Mouse (Mus musculus): Measurements from ENCODE around the gene Hsd17b1. TPM values are rescaled to one million over a fixed set of nuclear protein-coding genes. Genes with fewer than 3 reads are reported as not detected.

Hsd17b1 gene
- total and polyA plus RNA-seq, 3 experiments, result not detected

GRCm38 (mm10) chr11:101058726-101059125 is 19.5 kb upstream of the Hsd17b1 start:
- peaks cover 6 to 11% of the 10 kb centered on the region in 2 experiments for H3K4me1 ChIP-seq (ENCODE audit: control insufficient read depth in 1 of 2, insufficient read depth in 2 of 2, low read length in 2 of 2)
- H3K27ac ChIP-seq (ENCODE audit: control insufficient read depth, low read depth, low read length), result no peak overlapping the region
- H3K9ac ChIP-seq (ENCODE audit: control insufficient read depth, low read depth, low read length, poor library complexity, severe bottlenecking), result no peak overlapping the region
- TF ChIP-seq JUND (IDR thresholded peaks at IDR 0.05; ENCODE audit: low read depth, low read length) (no peak), ELF1 (IDR thresholded peaks at IDR 0.05; ENCODE audit: low read depth, low read length) (no peak), SMC3 (IDR thresholded peaks at IDR 0.05; ENCODE audit: low read depth, low read length) (no peak), CHD2 (IDR thresholded peaks at IDR 0.05; ENCODE audit: low read length) (no peak), USF1 (IDR thresholded peaks at IDR 0.05; ENCODE audit: low read depth, low read length) (no peak), POLR2AphosphoS2 (IDR thresholded peaks at IDR 0.05; ENCODE audit: low read length) (no peak), POLR2AphosphoS5 (IDR thresholded peaks at IDR 0.05; ENCODE audit: borderline replicate concordance, low read depth, low read length) (no peak), ZKSCAN1 (IDR thresholded peaks at IDR 0.05; ENCODE audit: low read depth, low read length) (no peak), ZNF384 (IDR thresholded peaks at IDR 0.05; ENCODE audit: low read depth, low read length) (no peak), NELFE (IDR thresholded peaks at IDR 0.05; ENCODE audit: low read depth, low read length) (no peak), KAT2A (conservative IDR thresholded peaks at IDR 0.05; ENCODE audit: low read depth, low read length) (no peak), TAL1 (IDR thresholded peaks at IDR 0.05; ENCODE audit: low read length) (no peak), SIN3A (IDR thresholded peaks at IDR 0.05; ENCODE audit: low read length) (no peak), BHLHE40 (IDR thresholded peaks at IDR 0.05; ENCODE audit: borderline replicate concordance, low read depth, low read length) (no peak), E2F4 (IDR thresholded peaks at IDR 0.05; ENCODE audit: borderline replicate concordance, low read depth, low read length) (no peak), MYC (IDR thresholded peaks at IDR 0.05; ENCODE audit: low read depth, low read length) (no peak), NRF1 (IDR thresholded peaks at IDR 0.05; ENCODE audit: insufficient read depth, low read depth, low read length, poor library complexity, severe bottlenecking) (no peak), TCF12 (IDR thresholded peaks at IDR 0.05; ENCODE audit: low read depth, low read length) (no peak)
- DNase-seq (ENCODE audit: low read depth, low spot score), result no peak
- no peaks in the 10 kb centered on the region for H3K27me3 ChIP-seq (ENCODE audit: control insufficient read depth in 1 of 2, insufficient read depth in 2 of 2, low read length in 2 of 2)
- no peaks in the 10 kb centered on the region for H3K79me2 ChIP-seq (ENCODE audit: control insufficient read depth, insufficient read depth, low read length, poor library complexity)
- H3K4me3 ChIP-seq (ENCODE audit: control insufficient read depth in 1 of 2, insufficient read depth in 1 of 2, low read depth in 2 of 2, low read length in 2 of 2), result no peak overlapping the region
- peaks cover 0 to 7% of the 10 kb centered on the region in 2 experiments; a peak in 2 of 4 replicates for H3K36me3 ChIP-seq (ENCODE audit: control insufficient read depth in 1 of 2, insufficient read depth in 2 of 2, low read length in 2 of 2)
- no peaks in the 10 kb centered on the region for H3K9me3 ChIP-seq (replicated peaks; ENCODE audit: insufficient read depth, low read length)

GRCm38 (mm10) chr11:101059473-101059872 is 18.7 kb upstream of the Hsd17b1 start:
- Histone ChIP-seq H3K79me2 (ENCODE audit: control insufficient read depth, insufficient read depth, low read length, poor library complexity) (no peaks in the 10 kb centered on the region), H3K9ac (ENCODE audit: control insufficient read depth, low read depth, low read length, poor library complexity, severe bottlenecking) (no peak overlapping the region), H3K27me3 (ENCODE audit: control insufficient read depth in 1 of 2, insufficient read depth in 2 of 2, low read length in 2 of 2) (no peaks in the 10 kb centered on the region), H3K4me1 (ENCODE audit: control insufficient read depth in 1 of 2, insufficient read depth in 2 of 2, low read length in 2 of 2) (peaks cover 10 to 19% of the 10 kb centered on the region in 2 experiments), H3K4me3 (ENCODE audit: control insufficient read depth in 1 of 2, insufficient read depth in 1 of 2, low read depth in 2 of 2, low read length in 2 of 2) (no peak overlapping the region), H3K27ac (ENCODE audit: control insufficient read depth, low read depth, low read length) (no peak overlapping the region), H3K36me3 (ENCODE audit: control insufficient read depth in 1 of 2, insufficient read depth in 2 of 2, low read length in 2 of 2) (peaks cover 0 to 14% of the 10 kb centered on the region in 2 experiments; a peak in 2 of 4 replicates), H3K9me3 (replicated peaks; ENCODE audit: insufficient read depth, low read length) (no peaks in the 10 kb centered on the region)
- no peak for TF ChIP-seq TAL1 (IDR thresholded peaks at IDR 0.05; ENCODE audit: low read length)
- no peak for DNase-seq (ENCODE audit: low read depth, low spot score)

All from MEL (cell line).